Mouse (Mus musculus): ENCODE data around the gene Slc9a7. TPM values are rescaled to one million over a fixed set of nuclear protein-coding genes. Genes with fewer than 3 reads are reported as not detected.

Gene Slc9a7
- total RNA-seq (2014; rRNA removed), result 49.2 and 55.0 TPM in 2 replicates
- 5.1 and 10.5 TPM in 2 replicates for polyA plus RNA-seq (2015; fragmentation: Nextera tagmentation; extraction: Ambion mirVana)

DNA sequence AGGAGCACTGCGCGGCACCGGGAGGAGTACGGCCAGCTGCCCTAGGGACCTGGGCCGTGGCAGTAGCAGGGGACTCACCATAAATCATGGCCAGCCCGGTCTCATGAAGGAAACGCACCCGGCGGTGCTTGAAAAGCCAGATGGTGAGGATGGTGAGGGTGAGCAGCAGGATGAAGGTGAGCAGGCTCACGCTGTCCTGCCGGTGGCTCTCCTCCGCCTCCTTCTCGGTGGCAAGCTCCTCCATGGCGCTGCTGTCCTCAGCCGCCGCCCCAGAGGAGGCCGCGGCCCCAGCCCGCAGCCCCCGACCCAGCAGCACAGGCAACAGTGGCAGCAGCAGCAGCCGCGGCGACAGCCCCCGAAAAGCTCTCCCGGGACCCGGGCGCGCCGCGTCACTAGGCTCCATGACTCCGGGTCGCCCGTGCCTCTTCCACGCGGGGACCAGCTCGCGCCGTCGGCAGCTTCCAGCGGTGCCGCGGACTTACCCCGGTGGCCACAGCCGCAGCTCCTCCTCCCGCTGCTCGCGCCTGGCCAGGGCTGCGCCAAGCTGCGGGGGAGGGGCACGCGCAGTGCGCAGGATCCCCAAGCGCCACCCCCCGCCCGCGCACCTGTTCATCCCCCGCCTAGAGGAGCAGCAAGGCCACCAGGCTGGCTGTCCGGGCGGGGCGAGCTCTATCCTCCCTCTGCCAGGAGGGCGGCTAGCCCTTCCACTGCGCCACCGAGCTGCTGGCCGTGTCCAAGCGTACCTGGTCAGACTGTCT is at the start of gene Slc9a7:
Gene Slc9a7 (minus strand): TSS at position 526 of the 758 bp plus-strand sequence.
- H3K4me1 ChIP-seq (ENCODE audit: insufficient read depth), result no peaks in the 10 kb centered on the region
- peak within 1 kb of the TSS; percentile 62 for H3K27ac ChIP-seq (ENCODE audit: low read depth, low read length)
- no peaks in the 10 kb centered on the region for H3K36me3 ChIP-seq (ENCODE audit: insufficient read depth)
- H3K9ac ChIP-seq, result peak within 1 kb of the TSS; percentile 64
- DNase-seq (peak; percentile 61), ATAC-seq (peak; percentile 85)
- H3K9me3 ChIP-seq (ENCODE audit: low read length), result no peaks in the 10 kb centered on the region
- H3K4me2 ChIP-seq (ENCODE audit: low read depth), result peak within 1 kb of the TSS; percentile 52
- TF ChIP-seq CTCF (IDR thresholded peaks at IDR 0.05; ENCODE audit: low read depth), result no peak
- no peaks in the 10 kb centered on the region for H3K27me3 ChIP-seq (ENCODE audit: insufficient read depth, low read length)
- 24% methylated on average over 45 of the region's 65 CpGs for WGBS
- peak within 1 kb of the TSS; percentile 55 for H3K4me3 ChIP-seq (ENCODE audit: low read depth, low read length)

DNA sequence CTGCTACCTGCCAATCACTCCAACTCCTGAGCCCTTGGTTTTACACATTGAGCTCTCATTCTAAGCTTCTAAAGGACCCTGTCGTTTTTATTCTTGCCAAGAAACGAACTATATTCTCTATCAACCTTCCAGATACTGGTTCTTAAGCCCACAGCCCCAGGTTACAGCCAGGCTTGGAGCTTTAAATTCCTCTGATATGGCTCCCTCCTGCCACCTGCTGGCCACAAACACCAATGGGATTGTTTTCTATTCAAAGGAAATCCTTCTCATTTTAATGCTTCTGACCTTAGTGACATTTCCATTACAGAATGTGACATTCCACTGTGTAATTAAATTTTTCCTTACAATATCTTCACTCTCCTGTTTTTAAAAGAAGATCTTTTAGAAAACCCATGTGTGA is 44.1 kb upstream of the Slc9a7 start:
- Histone ChIP-seq H3K9me3 (ENCODE audit: low read length) (no peaks in the 10 kb centered on the region), H3K4me2 (ENCODE audit: low read depth) (no peak overlapping the region), H3K27ac (ENCODE audit: low read depth, low read length) (no peak overlapping the region), H3K4me1 (ENCODE audit: insufficient read depth) (no peaks in the 10 kb centered on the region), H3K27me3 (ENCODE audit: insufficient read depth, low read length) (no peaks in the 10 kb centered on the region), H3K4me3 (ENCODE audit: low read depth, low read length) (no peak overlapping the region), H3K36me3 (ENCODE audit: insufficient read depth) (no peaks in the 10 kb centered on the region), H3K9ac (no peak overlapping the region)
- WGBS, result 19% methylated on average over 2 of the region's 2 CpGs
- peak; percentile 64 for TF ChIP-seq CTCF (IDR thresholded peaks at IDR 0.05; ENCODE audit: low read depth)
- DNase-seq (peak; percentile 52), ATAC-seq (no peak)

DNA sequence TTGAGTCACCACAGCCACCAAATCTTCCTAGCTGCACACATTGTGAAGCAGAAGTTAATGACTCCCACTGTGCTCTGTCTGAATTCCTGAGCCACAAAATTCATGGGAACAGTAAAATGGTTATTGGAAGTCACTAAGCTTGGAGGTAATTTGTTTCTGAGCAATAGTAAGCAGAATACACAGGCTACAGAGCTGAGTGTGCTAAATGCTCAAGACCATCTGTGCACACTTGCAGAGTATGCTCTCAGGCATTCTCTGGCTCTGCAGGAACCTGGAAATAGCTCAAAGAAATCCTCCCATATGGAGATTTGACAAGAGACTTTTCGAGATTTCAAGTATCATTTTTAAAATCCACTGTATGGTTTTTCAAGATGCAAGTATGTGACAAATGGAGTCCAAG is 41.1 kb upstream of the Slc9a7 start:
- no peak overlapping the region for H3K4me2 ChIP-seq (ENCODE audit: low read depth)
- no peak overlapping the region for H3K9ac ChIP-seq
- H3K27me3 ChIP-seq (ENCODE audit: insufficient read depth, low read length), result no peaks in the 10 kb centered on the region
- 49% methylated on average over 1 of the region's 1 CpGs for WGBS
- H3K36me3 ChIP-seq (ENCODE audit: insufficient read depth), result no peaks in the 10 kb centered on the region
- no peak overlapping the region for H3K27ac ChIP-seq (ENCODE audit: low read depth, low read length)
- no peaks in the 10 kb centered on the region for H3K4me1 ChIP-seq (ENCODE audit: insufficient read depth)
- ATAC-seq (peak; percentile 92), DNase-seq (peak; percentile 17)
- H3K4me3 ChIP-seq (ENCODE audit: low read depth, low read length), result no peak overlapping the region
- no peaks in the 10 kb centered on the region for H3K9me3 ChIP-seq (ENCODE audit: low read length)
- TF ChIP-seq CTCF (IDR thresholded peaks at IDR 0.05; ENCODE audit: low read depth), result no peak

DNA sequence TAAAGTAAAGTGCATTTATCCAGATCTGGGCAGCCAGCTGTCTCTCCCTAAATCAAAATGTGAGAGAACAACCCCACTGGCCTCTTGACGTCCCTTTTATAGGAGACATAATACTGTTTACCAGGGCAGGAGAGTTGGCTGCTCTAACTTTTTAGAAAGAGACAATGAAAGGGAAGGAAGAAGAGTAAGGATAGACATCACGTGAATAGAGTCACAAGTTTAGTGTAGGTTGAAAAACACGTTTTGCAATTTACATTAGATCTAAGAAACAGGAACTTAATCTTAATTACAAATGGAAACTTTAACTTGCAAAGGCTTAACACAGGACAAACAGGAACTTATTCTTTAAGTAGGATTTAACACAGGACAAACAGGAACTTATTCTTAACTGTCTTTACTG is 15.6 kb upstream of the Slc9a7 start:
- Histone ChIP-seq H3K9ac (no peak overlapping the region), H3K27me3 (ENCODE audit: insufficient read depth, low read length) (no peaks in the 10 kb centered on the region), H3K4me3 (ENCODE audit: low read depth, low read length) (no peak overlapping the region), H3K4me1 (ENCODE audit: insufficient read depth) (no peaks in the 10 kb centered on the region), H3K4me2 (ENCODE audit: low read depth) (no peak overlapping the region), H3K9me3 (ENCODE audit: low read length) (no peaks in the 10 kb centered on the region), H3K36me3 (ENCODE audit: insufficient read depth) (no peaks in the 10 kb centered on the region), H3K27ac (ENCODE audit: low read depth, low read length) (no peak overlapping the region)
- ATAC-seq (no peak), DNase-seq (no peak)
- no peak for TF ChIP-seq CTCF (IDR thresholded peaks at IDR 0.05; ENCODE audit: low read depth)
- 39% methylated on average over 3 of the region's 3 CpGs for WGBS

DNA sequence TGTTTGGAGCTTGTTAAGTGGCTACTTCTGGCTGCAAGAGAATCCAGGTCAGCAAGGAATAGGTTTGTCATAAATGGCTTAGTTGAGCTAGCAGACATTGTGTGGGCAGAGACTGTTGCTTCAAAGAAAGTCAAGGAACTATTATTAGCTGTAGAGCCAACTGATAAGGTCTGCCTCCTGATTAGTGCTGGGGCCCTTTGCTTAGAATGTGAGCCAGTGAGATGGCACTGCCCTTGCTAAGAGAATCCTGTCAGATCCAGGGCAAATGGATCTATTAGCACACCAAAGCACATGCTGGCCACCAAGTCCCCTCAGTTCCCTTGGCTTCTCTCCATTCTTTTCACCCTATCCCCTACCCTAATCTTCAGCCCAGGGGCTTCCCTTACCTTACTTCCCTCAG is 14.3 kb upstream of the Slc9a7 start:
- no peaks in the 10 kb centered on the region for H3K4me1 ChIP-seq (ENCODE audit: insufficient read depth)
- no peak overlapping the region for H3K27ac ChIP-seq (ENCODE audit: low read depth, low read length)
- no peak overlapping the region for H3K4me3 ChIP-seq (ENCODE audit: low read depth, low read length)
- H3K9me3 ChIP-seq (ENCODE audit: low read length), result no peaks in the 10 kb centered on the region
- no peak for TF ChIP-seq CTCF (IDR thresholded peaks at IDR 0.05; ENCODE audit: low read depth)
- H3K9ac ChIP-seq, result no peak overlapping the region
- H3K27me3 ChIP-seq (ENCODE audit: insufficient read depth, low read length), result no peaks in the 10 kb centered on the region
- DNase-seq (no peak), ATAC-seq (no peak)
- H3K4me2 ChIP-seq (ENCODE audit: low read depth), result no peak overlapping the region
- H3K36me3 ChIP-seq (ENCODE audit: insufficient read depth), result no peaks in the 10 kb centered on the region

DNA sequence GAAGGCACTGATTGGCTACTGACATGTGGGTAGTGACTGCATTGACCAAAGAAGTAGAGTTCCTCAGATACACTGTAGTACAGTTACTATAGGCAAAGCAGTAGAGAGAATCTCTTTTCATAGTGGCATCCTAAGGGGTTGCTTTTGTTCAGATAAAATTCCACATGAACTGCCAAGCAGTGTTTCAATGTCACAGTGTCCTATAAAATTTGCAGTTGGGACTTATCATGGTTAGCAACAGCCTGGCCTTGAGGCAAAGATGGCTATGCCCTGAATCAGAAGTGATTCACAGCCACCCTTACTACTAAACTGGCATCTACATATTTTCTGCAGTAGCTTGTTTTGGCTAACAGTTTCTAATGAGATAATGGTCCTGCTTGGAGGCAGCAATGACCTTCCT is 11.7 kb upstream of the Slc9a7 start:
- Histone ChIP-seq H3K9ac (no peak overlapping the region), H3K27ac (ENCODE audit: low read depth, low read length) (no peak overlapping the region), H3K36me3 (ENCODE audit: insufficient read depth) (no peaks in the 10 kb centered on the region), H3K9me3 (ENCODE audit: low read length) (no peaks in the 10 kb centered on the region), H3K4me2 (ENCODE audit: low read depth) (no peak overlapping the region), H3K27me3 (ENCODE audit: insufficient read depth, low read length) (no peaks in the 10 kb centered on the region), H3K4me1 (ENCODE audit: insufficient read depth) (no peaks in the 10 kb centered on the region), H3K4me3 (ENCODE audit: low read depth, low read length) (no peak overlapping the region)
- DNase-seq (no peak), ATAC-seq (no peak)
- no peak for TF ChIP-seq CTCF (IDR thresholded peaks at IDR 0.05; ENCODE audit: low read depth)

DNA sequence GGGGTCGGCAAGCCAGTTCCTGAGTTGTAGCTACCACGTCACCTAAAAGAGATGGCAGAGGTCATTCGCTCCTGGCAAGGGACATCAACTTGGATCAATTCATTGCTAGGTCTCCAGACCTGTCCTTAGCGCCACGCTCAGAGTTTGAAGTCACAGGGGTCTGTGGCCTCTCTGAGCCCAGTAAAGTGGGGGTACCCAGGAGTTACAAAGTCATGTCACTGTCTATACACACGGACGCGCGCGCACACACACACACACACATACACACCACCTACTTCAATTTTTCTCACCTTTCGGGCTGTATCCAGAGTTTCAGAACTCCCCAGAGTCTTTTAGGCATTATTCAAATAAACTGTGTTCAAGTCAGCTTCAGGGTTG is 422 bp upstream of the Slc9a7 start:
- ATAC-seq, result peak; percentile 14; the same call in 1 of the 2 replicates
- H3K9me3 ChIP-seq (ENCODE audit: low read length), result no peaks in the 10 kb centered on the region
- H3K27me3 ChIP-seq (ENCODE audit: insufficient read depth, low read length), result no peaks in the 10 kb centered on the region
- H3K4me1 ChIP-seq (ENCODE audit: insufficient read depth), result no peaks in the 10 kb centered on the region
- 41% methylated on average over 11 of the region's 11 CpGs for WGBS
- peak overlapping the region; percentile 64 for H3K9ac ChIP-seq
- H3K4me3 ChIP-seq (ENCODE audit: low read depth, low read length), result peak overlapping the region; percentile 55
- peak overlapping the region; percentile 52 for H3K4me2 ChIP-seq (ENCODE audit: low read depth)
- TF ChIP-seq CTCF (IDR thresholded peaks at IDR 0.05; ENCODE audit: low read depth), result no peak
- no peak for DNase-seq
- H3K27ac ChIP-seq (ENCODE audit: low read depth, low read length), result no peak overlapping the region
- no peaks in the 10 kb centered on the region for H3K36me3 ChIP-seq (ENCODE audit: insufficient read depth)
